Mouse (Mus musculus) kidney, adult 2 months (tissue): ENCODE results near the gene Rpgrip1.

Source experiments
- CTCF ChIP-seq: fragments of 200-500 bp; conservative IDR thresholded peaks from 2 replicates; pipeline ENCODE4 v1.5.1; 2011; ENCODE audit warnings: low read depth, mild to moderate bottlenecking, control low read depth, low read length, moderate library complexity, mixed read lengths; ENCODE audit not compliant: insufficient read depth, insufficient read length
- POLR2A ChIP-seq: fragments of 200-500 bp; IDR thresholded peaks from one replicate; pipeline ENCODE4 v1.6.1; 2011; ENCODE audit warnings: low read depth, low read length, control low read depth

DNA sequence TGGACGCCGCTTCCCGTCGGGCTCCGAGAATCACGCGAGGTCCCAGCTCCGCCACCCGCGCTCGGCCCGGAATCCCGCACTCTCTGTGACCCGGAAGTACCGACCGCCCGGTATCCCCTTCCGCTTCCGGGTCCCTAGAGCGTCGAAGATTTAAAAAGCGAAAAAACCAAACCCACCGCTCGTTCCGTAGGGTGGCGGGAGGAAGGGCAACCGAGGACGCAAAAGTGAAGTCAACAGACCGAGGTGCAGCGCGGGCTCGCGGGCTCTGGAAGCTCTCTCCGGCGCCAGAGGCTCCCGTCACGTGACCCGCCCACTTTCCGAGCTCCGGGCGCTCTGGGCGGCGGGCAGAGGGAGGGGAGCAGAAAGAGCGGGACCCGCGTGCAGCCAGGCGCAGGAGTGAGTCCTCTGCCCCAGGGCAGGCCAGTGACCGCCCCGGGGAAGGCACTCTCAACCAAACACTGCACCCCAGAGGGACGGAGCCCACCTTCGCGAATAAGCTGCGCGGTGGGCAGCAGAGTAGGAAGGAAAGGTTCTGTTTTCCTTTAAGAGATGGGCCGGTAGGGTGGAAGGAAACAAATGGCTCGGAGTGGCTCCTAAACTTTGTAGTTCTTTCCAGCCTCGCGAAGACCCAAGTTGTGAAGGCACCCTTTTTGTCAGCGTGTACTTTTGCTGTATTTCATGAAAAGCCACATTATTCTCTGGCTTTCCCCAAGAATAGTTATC is 86.8 kb downstream of the Rpgrip1 start, which contains the start of gene Supt16:
- no peak for TF ChIP-seq CTCF
- TF ChIP-seq POLR2A = no peak
